Mouse (Mus musculus): ENCODE measurements at regions not wholly inside any gene's neighbourhood (a gene's known extent, or its start where the extent isn't known, plus 50 kb on each side); places are given as distances from the start of the nearest gene placed in this dataset.

GRCm38 (mm10) chr6:14819798-14820197 is 64.7 kb upstream of the Ppp1r3a start:
- peak in 1 of 2 experiments; percentile 46 for DNase-seq (ENCODE audit: low spot score in 2 of 2)

GRCm38 (mm10) chr6:14824777-14825176 is 69.7 kb upstream of the Ppp1r3a start:
- DNase-seq (ENCODE audit: low spot score in 2 of 2) = no peak

GRCm38 (mm10) chr6:14838910-14839309 is 62.2 kb upstream of the Foxp2 start:
- DNase-seq (ENCODE audit: low spot score in 2 of 2) = peak in 1 of 2 experiments; percentile 39

Data from layer of hippocampus, adult 18-20 months (tissue).